Mouse (Mus musculus) heart, embryonic 12.5 days (tissue): Measurements from ENCODE around the gene Tgm7. TPM values are rescaled to one million over a fixed set of nuclear protein-coding genes. Genes with fewer than 3 reads are reported as not detected.

Source experiments
- ATAC-seq: fragments of 200-750 bp; cut with Nextera tagmentation; 2 replicates; pipeline ENCODE4 v1.8.0; 2017; ENCODE audit warnings: moderate TSS enrichment, moderate library complexity; ENCODE audit not compliant: insufficient number of reproducible peaks, low FRiP score
- H3K27ac ChIP-seq: fragments of 300-500 bp; sonication (generic); 2 replicates; pipeline ENCODE4 v1.5.1; 2016; ENCODE audit warnings: mild to moderate bottlenecking, moderate library complexity; ENCODE audit not compliant: poor library complexity, severe bottlenecking
- H3K27me3 ChIP-seq: fragments of 300-500 bp; sonication (generic); replicated peaks from 2 replicates; pipeline ENCODE4 v1.6.1; 2016; ENCODE audit warnings: mild to moderate bottlenecking, moderate library complexity
- H3K36me3 ChIP-seq: fragments of 300-500 bp; sonication (generic); 2 replicates; pipeline ENCODE4 v1.6.1; 2016; ENCODE audit warnings: mild to moderate bottlenecking, moderate library complexity
- H3K4me1 ChIP-seq: fragments of 300-500 bp; sonication (generic); replicated peaks from 2 replicates; pipeline ENCODE4 v1.6.1; 2016; ENCODE audit warnings: mild to moderate bottlenecking
- H3K4me2 ChIP-seq: fragments of 300-500 bp; sonication (generic); 2 replicates; pipeline ENCODE4 v1.6.1; 2016; ENCODE audit warnings: mild to moderate bottlenecking, moderate library complexity
- H3K4me3 ChIP-seq: fragments of 300-500 bp; sonication (generic); 2 replicates; pipeline ENCODE4 v1.5.1; 2016; ENCODE audit warnings: mild to moderate bottlenecking
- H3K9ac ChIP-seq: fragments of 300-500 bp; sonication (generic); 2 replicates; pipeline ENCODE4 v1.6.1; 2016; ENCODE audit warnings: mild to moderate bottlenecking, moderate library complexity
- H3K9me3 ChIP-seq: fragments of 300-500 bp; sonication (generic); replicated peaks from 2 replicates; pipeline ENCODE4 v1.6.1; 2016; ENCODE audit warnings: mild to moderate bottlenecking, moderate library complexity
- whole genome bisulfite sequencing: fragments of 180-500 bp; shearing (Covaris S2); methylation state at CpG from one replicate; pipeline ENCODE4 v1.1.7; 2016; 5-methylcytosine and 5-hydroxymethylcytosine counted together
- polyA plus RNA-seq: library from polyadenylated mRNA; unstranded; fragments of >200 nt; fragmentation: Nextera tagmentation; extraction: Ambion mirVana; gene quantifications from 2 replicates; pipeline ENCODE4 v1.2.1, GENCODE M21; 2016

Gene Tgm7
- polyA plus RNA-seq, result not detected in 2 replicates

DNA sequence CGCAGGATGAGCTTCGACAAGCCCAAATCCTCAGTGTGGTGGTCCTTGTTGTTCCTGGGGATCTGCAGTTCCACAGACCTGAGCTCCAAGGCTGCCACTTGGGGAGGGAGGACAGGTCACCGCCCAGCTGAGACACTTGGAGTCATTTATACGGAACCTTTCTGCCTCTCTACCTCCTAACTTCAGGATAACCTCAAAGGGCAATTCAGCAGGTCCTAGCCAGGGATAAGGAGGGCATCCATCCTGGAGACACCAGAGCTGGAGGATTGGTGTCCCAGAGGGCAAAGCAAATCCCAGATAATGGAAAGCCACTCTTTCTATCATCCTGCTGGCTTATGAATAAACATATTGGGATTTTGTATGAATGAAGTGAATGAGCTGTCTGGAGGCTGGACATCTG, at the start of gene Tgm7:
Gene Tgm7 (minus strand): TSS at position 101 of the 400 bp plus-strand sequence.
- 0 out of 2 replicates have a peak, but pooled peaks cover 4% of the 10 kb centered on the region for H3K27me3 ChIP-seq
- no peak within 1 kb of the TSS for H3K27ac ChIP-seq
- 77% methylated on average over 4 of the region's 4 CpGs for WGBS
- peaks cover 4% of the 10 kb centered on the region; the same call in 1 of the 2 replicates for H3K4me1 ChIP-seq
- H3K4me2 ChIP-seq, result no peak within 1 kb of the TSS
- H3K36me3 ChIP-seq, result no peaks in the 10 kb centered on the region
- H3K9ac ChIP-seq, result no peak within 1 kb of the TSS
- no peak within 1 kb of the TSS for H3K4me3 ChIP-seq
- no peaks in the 10 kb centered on the region for H3K9me3 ChIP-seq
- no peak for ATAC-seq

- no peak overlapping the region for H3K27ac ChIP-seq
- H3K27me3 ChIP-seq, result no peaks in the 10 kb centered on the region
- no peaks in the 10 kb centered on the region for H3K9me3 ChIP-seq
- H3K4me2 ChIP-seq, result no peak overlapping the region
- ATAC-seq, result no peak
- no peak overlapping the region for H3K4me3 ChIP-seq
- H3K4me1 ChIP-seq, result no peaks in the 10 kb centered on the region
- H3K9ac ChIP-seq, result no peak overlapping the region
- peaks cover 37% of the 10 kb centered on the region for H3K36me3 ChIP-seq
- 83% methylated on average over 3 of the region's 3 CpGs for WGBS
These were observed 43.5 kb upstream of the Tgm7 start for GRCm38 (mm10) chr2:121153100-121153499.

- no peak for ATAC-seq
- Histone ChIP-seq H3K4me3 (no peak overlapping the region), H3K27ac (no peak overlapping the region), H3K36me3 (peaks cover 45% of the 10 kb centered on the region), H3K9ac (no peak overlapping the region), H3K9me3 (no peaks in the 10 kb centered on the region), H3K4me1 (no peaks in the 10 kb centered on the region), H3K4me2 (no peak overlapping the region), H3K27me3 (no peaks in the 10 kb centered on the region)
- WGBS, result 81% methylated on average over 5 of the region's 5 CpGs
These were observed 40.1 kb upstream of the Tgm7 start for GRCm38 (mm10) chr2:121149679-121150078.

DNA sequence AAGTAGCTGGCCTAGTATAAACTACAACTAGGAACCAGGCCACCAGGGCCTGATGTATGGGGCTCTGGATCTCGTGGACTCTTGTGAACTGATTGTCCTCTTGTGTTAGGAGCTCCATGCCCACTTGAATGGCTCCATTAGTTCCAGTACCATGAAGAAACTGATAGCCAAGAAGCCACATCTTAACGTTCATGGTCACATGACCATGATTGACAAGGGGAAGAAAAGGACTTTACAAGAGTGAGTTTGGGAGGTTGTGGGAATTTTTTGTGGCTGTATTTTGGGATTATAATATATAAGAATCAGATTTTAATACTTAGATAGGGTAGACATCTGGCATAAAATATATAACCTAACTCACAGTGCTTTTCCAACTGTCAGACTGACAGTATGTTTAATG, 32.8 kb upstream of the Tgm7 start:
- Histone ChIP-seq H3K4me1 (peaks cover 24% of the 10 kb centered on the region), H3K27me3 (no peaks in the 10 kb centered on the region), H3K27ac (no peak overlapping the region), H3K9me3 (0 out of 2 replicates have a peak, but pooled peaks cover 4% of the 10 kb centered on the region), H3K4me2 (no peak overlapping the region), H3K9ac (no peak overlapping the region), H3K36me3 (peaks cover 42% of the 10 kb centered on the region), H3K4me3 (no peak overlapping the region)
- 69% methylated on average over 2 of the region's 2 CpGs for WGBS
- ATAC-seq, result no peak

- H3K4me3 ChIP-seq, result peak overlapping the region; percentile 76
- peak overlapping the region; percentile 98 for H3K27ac ChIP-seq
- H3K9me3 ChIP-seq, result 0 out of 2 replicates have a peak, but pooled peaks cover 4% of the 10 kb centered on the region
- ATAC-seq, result no peak
- 75% methylated on average over 16 of the region's 16 CpGs for WGBS
- peak overlapping the region; percentile 88 for H3K9ac ChIP-seq
- H3K36me3 ChIP-seq, result peaks cover 38% of the 10 kb centered on the region
- peak overlapping the region; percentile 88 for H3K4me2 ChIP-seq
- H3K4me1 ChIP-seq, result peaks cover 24% of the 10 kb centered on the region
- no peaks in the 10 kb centered on the region for H3K27me3 ChIP-seq
These were observed 31.8 kb upstream of the Tgm7 start for GRCm38 (mm10) chr2:121141216-121142035.

DNA sequence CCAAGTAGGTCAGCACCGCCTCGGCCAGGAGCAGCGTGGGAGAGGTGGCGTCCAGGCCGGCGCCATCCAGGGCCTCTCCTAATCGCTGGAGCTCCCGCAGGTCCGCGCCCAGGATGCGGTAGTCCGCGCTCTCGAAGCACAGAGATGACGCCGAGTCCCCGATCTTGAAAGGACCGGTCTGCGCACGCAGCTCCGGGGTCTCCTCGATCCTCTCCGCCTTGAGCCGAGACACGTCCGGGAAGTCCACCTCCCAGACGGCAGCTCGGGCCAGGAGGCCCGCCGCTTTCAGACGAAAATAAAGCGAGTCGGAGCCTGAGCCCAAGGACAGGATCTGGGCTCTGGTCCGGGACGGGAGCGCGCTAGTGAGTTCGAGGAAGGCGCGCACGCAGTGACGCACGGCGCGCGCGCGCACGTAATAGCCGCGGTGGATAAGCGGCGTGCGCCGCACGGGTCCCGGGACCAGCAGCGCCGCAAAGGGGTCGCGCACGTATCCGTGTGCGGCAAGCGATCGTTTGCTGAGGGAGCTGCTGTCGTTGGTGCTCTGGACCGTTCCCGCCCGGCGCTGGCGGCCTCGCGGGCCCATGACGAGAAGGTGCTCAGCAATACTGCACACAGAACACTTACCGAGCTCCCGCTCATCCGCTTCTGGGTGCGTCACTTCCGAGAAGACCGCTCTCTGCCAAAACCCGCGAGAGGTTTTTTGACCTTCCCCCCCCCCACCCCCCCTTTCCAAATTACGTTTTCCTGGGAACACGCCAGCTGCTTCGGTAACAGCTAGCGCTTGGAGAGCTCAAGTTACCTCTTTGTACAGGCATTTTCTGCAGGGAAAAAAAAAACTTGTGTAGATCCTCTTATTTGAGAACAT, 30.7 kb upstream of the Tgm7 start, which contains the start of the genes Adal and Lcmt2:
Gene Adal (plus strand): TSS at position 411 of the 865 bp plus-strand sequence.
Gene Lcmt2 (minus strand): TSS at position 636 of the 865 bp plus-strand sequence.
- Histone ChIP-seq H3K9ac (peak within 1 kb of the TSS; percentile 88), H3K4me3 (peak within 1 kb of the TSS; percentile 76), H3K27ac (peak within 1 kb of the TSS; percentile 98), H3K4me2 (peak within 1 kb of the TSS; percentile 88), H3K4me1 (peaks cover 24% of the 10 kb centered on the region), H3K36me3 (peaks cover 29% of the 10 kb centered on the region), H3K27me3 (no peaks in the 10 kb centered on the region), H3K9me3 (0 out of 2 replicates have a peak, but pooled peaks cover 4% of the 10 kb centered on the region)
- ATAC-seq, result peak; percentile 92
- under 1% methylated on average over 87 of the region's 87 CpGs for WGBS

- peak; percentile 28; the same call in 1 of the 2 replicates for ATAC-seq
- Histone ChIP-seq H3K4me2 (peak overlapping the region; percentile 88), H3K36me3 (peaks cover 29% of the 10 kb centered on the region), H3K27ac (peak overlapping the region; percentile 98), H3K27me3 (no peaks in the 10 kb centered on the region), H3K4me3 (peak overlapping the region; percentile 76), H3K9me3 (0 out of 2 replicates have a peak, but pooled peaks cover 4% of the 10 kb centered on the region), H3K9ac (peak overlapping the region; percentile 88), H3K4me1 (peaks cover 24% of the 10 kb centered on the region)
- 41% methylated on average over 29 of the region's 29 CpGs for WGBS
These were observed 29.8 kb upstream of the Tgm7 start for GRCm38 (mm10) chr2:121139266-121140017.

GRCm38 (mm10) chr2:121137371-121137770, 27.8 kb upstream of the Tgm7 start:
- WGBS, result 94% methylated on average over 4 of the region's 4 CpGs
- H3K27me3 ChIP-seq, result no peaks in the 10 kb centered on the region

DNA sequence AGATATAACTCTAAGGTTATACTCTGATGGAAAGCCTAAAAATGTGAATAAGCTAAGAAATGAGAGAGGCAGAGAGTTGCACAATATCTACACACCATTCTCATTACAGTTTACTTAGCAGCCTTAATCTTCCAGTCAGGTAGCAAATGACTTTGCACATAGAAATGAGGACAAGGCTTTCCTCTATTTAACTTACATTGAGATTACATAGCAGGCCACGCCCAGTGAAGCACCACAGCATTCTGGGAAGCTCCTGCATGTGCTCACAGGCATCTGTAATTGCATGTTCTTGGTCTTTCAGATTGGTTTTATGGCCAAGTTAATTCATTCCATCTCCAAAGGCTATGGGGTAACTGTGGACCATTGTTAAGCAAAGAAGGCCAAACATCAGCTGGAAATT, 23.2 kb upstream of the Tgm7 start:
- no peak overlapping the region for H3K4me3 ChIP-seq
- peaks cover 7% of the 10 kb centered on the region for H3K36me3 ChIP-seq
- WGBS, result 60% methylated on average over 1 of the region's 1 CpGs
- no peaks in the 10 kb centered on the region for H3K9me3 ChIP-seq
- H3K4me2 ChIP-seq, result no peak overlapping the region
- H3K27ac ChIP-seq, result no peak overlapping the region
- H3K4me1 ChIP-seq, result no peaks in the 10 kb centered on the region
- H3K27me3 ChIP-seq, result no peaks in the 10 kb centered on the region
- H3K9ac ChIP-seq, result no peak overlapping the region
- ATAC-seq, result no peak

More at GRCm38 (mm10) chr2:121137371-121137770, 27.8 kb upstream of the Tgm7 start:
- Histone ChIP-seq H3K9me3 (0 out of 2 replicates have a peak, but pooled peaks cover 4% of the 10 kb centered on the region), H3K36me3 (peaks cover 23% of the 10 kb centered on the region), H3K27ac (no peak overlapping the region), H3K4me3 (no peak overlapping the region), H3K4me1 (peaks cover 24% of the 10 kb centered on the region), H3K9ac (no peak overlapping the region), H3K4me2 (no peak overlapping the region)
- no peak for ATAC-seq

GRCm38 (mm10) chr2:121128865-121129620, 19.4 kb upstream of the Tgm7 start:
- H3K9ac ChIP-seq, result no peak overlapping the region
- no peak for ATAC-seq
- H3K4me3 ChIP-seq, result no peak overlapping the region
- WGBS, result 63% methylated on average over 9 of the region's 9 CpGs
- no peaks in the 10 kb centered on the region for H3K4me1 ChIP-seq
- no peaks in the 10 kb centered on the region for H3K27me3 ChIP-seq
- H3K27ac ChIP-seq, result no peak overlapping the region
- no peak overlapping the region for H3K4me2 ChIP-seq
- H3K9me3 ChIP-seq, result no peaks in the 10 kb centered on the region
- no peaks in the 10 kb centered on the region for H3K36me3 ChIP-seq
